Mouse (Mus musculus): Measurements from ENCODE around the gene Pcsk4.

GRCm38 (mm10) chr10:80341026-80341425 lies 11.7 kb upstream of the Pcsk4 start:
- TF ChIP-seq POLR2A (IDR thresholded peaks at IDR 0.05; ENCODE audit: insufficient read depth, low read depth, low read length) (no peak), CTCF (IDR thresholded peaks at IDR 0.05; ENCODE audit: insufficient read depth, low read depth, low read length) (no peak)
